Mouse (Mus musculus): ENCODE measurements around the gene Atxn2. TPM values are rescaled to one million over a fixed set of nuclear protein-coding genes. Genes with fewer than 3 reads are reported as not detected.

Atxn2 gene
- total RNA-seq, 4 experiments from 2014 or later = 143 to 153 (median 147) TPM

DNA sequence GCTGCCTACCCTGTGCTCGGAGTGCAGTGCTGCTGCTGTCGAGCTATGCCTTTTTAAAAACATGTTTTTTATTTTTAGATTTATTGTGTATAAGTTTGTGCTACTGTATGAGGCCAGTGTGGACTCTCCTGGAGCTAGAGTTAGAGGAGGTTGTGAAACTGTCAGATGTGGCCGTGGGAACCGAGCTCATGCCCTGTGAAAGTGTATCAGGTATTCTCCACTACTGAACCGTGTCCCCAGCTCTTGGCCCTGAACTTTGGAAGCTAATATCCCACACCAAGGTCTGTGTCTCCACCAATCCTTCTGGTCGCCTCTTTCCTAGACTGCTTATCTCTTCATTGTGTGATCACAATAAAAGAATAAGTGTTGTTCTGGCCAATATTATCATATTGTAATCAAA lies 51.8 kb downstream of the Atxn2 start:
- no peak for DNase-seq (ENCODE audit: low spot score)

DNA sequence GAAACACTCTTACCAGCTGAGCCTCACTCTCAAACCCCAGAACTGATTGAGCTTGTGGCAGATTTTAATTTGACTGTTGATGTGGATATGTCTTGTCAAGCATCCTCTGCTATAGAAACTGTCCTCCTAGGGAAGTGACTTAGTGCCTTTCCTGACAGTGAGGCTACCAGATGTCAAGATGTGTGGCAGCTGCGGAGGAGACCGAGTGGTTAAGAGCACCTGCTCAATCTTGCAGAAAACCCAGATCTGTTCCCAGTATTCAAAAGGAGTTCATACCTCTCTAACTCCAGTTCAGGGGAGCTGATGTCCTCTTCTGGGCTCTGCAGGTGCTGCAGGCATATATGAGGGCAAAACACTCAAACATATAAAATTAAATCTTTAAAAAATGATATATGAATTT lies 53.9 kb downstream of the Atxn2 start:
- no peak for DNase-seq (ENCODE audit: low spot score)

DNA sequence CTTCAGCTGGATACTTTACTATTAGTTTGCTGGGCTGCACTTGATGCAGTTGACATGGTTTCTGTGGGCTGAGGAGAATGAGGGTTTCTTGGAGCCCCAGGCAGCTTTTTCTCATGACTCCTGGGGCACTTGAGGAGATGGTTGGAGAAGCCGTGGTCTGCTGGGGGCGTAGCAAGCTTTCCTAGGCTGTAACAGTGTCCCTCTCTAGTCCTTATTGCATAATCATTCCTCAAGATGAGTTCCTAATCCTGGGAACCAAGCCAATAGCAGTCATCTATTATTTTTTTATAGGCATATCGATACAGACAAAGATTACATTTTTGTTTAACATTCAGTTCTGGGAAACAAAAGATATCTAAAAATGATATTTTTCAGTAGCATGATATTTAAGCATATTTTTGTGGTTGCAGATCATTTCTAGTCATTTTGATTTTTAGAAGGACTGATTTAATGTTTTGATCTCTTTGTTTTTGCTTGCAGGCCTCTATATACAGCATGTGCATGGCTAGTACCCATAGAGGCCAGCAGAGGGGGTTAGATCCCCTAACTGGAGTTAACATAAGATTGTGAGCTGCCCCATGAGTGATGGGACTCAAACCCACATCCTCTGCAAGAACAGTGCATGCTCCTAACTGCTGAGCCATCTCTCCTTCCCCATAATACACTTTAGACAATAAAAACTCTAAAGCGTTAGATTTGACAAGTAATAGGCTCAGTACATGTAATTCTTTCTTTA lies 55.1 kb downstream of the Atxn2 start:
- no peak for DNase-seq (ENCODE audit: low spot score)

DNA sequence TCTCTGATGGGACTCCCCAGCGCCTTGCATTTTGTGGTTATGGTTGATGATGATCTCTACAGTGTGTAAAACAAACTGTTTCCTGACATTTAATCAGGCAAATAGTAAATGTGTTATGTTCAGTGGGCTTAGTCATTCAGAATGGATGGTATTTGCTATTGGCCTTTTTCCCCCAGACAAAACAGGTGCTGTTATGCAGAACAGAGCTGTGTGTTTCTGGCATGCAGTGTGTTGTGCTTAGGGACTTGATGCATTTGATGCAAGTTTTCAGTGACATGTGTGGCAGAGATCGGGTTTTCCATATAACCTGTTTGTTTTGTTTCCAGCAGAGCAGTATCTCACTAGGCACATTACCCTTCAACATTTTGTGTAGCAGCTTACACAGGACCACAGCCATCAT lies 56.4 kb downstream of the Atxn2 start:
- no peak for DNase-seq (ENCODE audit: low spot score)

DNA sequence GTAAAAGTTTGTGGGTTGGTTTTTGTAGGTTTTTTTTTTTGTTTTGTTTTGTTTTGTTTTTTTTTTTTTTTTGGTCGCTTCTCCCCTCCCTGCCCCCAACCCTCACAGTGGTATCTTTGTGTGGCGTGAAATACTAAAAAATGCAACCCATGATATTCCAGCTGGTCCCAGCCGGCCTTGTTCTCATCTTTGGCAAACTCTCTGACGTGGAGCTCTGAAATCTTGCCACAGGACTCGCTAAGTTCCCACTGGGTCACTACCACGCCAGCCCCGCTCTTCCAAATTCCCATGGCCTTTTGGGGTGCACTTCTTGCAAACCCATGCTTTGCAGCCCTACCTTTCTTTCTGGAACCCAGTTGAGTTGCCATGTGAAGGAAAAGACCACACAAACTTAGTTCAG lies 58.7 kb downstream of the Atxn2 start:
- peak; percentile 36 for DNase-seq (ENCODE audit: low spot score)

DNA sequence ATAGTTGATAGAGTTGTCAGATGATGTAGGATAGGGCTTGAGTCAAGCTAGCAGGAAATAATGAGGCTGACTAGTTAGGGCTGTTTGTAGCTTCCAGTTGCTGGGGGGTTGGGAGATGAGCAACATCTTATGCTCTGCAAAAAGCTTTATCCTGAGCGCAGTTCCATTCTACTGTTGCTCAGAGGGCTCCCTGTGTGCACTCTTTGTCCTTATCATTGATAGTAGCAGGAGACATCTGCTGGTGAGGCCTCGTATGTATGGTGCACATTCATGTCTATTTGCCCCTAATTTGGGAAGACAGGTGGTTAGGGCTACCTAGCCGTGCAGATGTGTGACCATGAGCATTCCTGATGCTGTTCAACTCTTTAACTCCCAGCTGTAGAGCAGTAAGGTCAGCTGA lies 60.5 kb downstream of the Atxn2 start:
- no peak for DNase-seq (ENCODE audit: low spot score)

DNA sequence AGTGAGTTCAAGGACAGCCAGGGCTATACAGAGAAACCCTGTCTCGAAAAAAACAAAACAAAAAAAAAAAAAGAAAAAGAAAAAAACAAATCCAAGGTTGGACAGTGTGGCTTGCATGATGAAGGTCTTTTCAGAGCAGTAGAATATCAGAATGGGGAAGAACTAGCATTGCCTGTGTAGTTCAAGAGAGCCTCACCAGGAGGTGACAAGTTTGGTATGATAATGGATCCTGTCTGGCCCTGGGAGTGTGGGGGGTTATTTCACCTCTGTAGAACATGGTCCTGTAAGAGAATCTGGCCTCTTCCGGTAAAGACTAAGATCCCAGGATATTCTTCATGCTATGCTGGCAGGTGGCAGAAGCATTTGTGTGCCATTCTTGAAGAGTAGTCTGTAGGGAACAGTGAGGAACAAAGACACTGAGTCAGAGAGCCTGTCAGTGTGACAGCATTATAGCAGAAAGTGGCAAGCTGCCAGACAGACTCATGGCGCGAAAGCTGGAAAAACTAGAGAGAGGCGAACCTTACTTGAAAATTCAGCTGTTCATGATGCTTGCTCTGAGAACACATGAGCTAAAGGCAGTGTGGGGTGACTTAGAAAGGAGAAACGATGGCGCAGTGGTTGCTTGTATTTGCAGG lies 67.5 kb downstream of the Atxn2 start:
- DNase-seq (ENCODE audit: low spot score) = no peak

DNA sequence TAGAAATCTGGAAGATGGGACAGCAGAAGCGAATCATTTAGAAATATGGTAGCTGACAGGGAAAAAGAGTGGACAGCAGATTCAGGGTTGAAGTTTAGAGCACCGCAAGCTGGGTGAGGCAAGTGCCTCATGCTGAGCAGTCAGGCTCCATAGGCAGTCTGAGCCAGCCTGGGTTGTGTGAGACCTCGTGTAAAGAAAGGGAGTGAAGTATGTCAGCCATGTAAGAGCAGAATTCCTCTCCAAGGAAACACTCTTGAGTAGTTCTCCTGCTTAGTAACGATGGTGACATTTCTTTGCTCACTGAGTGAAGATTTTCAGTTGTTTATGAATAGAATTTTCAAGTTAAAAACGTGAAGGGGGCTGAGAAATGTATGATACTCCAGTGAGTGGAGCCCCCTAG lies 69.0 kb downstream of the Atxn2 start:
- no peak for DNase-seq (ENCODE audit: low spot score)

DNA sequence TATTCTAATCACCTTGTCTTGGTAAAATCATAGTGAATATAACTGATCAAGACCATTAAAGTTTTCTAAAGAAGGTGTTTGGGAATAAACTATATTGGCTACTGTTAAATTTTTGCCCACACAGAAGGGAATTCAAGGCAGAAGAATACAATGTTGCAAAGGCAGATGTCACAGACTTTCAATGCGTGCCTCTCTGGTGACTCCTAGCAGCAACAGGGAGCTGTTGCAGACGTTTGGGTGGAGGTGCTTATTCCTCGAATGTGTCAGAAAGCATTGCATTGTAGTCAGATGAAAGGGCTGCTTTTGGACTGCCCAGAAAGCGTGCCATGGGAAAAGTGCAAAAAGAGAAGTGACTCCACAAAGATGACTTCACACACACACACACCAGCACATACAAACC lies 71.3 kb downstream of the Atxn2 start:
- no peak for DNase-seq (ENCODE audit: low spot score)

DNA sequence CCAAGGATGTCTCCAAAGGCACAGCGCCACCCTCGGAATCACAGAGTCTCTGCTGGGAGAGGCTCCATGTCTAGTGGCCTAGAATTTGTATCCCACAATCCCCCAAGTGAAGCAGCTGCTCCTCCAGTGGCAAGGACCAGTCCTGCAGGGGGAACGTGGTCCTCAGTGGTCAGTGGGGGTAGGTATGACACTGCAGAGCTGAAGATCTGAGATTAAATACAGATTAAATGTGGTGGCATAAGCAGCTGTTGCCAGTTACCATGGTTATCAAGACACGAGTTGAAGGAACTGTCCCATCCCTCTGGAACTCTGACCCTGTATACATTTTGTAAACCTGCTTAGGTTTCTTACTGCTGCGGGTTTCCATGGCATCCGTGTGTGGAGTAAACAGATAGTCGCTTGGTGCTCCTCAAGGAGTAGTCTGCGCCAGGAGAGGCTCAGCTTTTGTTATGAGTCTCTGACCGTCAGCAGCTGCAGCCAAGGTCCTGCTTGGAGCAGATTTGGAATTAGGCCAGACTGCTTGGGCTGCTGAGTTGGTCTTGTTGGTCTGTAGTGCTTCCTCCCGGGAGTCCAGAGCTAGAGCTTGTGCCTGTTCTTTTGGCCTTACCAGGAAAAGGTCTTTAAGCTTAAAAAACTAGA lies 72.8 kb downstream of the Atxn2 start:
- DNase-seq (ENCODE audit: low spot score) = peak; percentile 44

DNA sequence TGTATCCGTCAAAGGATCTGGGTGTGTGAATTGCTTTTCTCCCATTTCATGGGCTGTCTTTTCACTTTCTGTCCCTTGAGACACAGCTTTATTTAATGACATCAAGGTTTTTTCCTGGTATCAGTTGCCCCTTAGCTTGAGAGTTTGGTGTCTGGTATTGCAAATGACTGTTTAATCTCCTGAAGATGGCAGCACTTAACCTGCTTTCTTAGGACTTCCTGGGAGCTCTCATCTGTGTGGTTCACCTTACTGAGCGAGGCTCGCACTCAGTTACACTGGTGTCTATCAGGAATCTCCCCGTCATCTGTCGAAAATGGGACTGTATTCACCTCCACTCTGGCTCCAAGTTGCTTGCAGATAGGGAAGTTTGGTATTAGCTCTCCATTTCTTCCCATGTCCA lies 79.9 kb downstream of the Atxn2 start:
- no peak for DNase-seq (ENCODE audit: low spot score)

DNA sequence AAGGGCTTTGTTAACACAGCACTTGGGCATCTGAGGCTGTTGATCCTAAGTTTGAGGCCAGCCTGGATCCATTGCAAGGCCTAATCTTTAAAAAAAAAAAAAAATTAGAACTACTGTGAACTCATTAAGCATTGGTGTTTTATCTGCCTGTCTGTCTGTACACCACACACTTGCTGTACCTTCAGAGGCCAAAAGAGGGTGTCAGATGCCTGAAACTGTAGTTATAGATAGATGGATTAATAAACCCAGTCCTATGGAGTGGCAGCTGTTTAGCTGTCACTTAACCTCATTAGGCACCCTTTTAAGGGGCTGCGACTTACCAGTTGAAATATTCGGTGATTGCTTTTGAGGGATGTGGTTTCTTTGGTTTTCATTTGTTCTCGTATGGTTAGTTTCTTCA lies 84.7 kb downstream of the Atxn2 start:
- no peak for DNase-seq (ENCODE audit: low spot score)

DNA sequence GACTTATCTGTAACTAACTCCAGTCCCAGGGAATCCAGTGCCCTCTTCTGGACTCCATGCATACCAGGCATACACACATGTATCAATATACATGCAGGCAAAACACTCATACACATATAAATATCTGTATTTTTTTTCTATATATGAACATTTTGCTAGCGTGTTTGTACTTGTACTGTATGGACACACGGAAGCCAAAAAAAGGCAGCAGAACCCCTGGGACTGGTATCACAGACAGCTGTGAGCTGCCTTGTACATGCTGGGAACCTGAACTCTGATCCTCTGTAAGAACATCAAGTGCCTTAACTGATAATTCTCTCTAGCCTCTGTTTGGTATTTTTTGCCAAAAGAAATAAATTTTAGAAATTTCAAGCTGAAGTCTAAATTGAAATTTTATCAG lies 87.3 kb downstream of the Atxn2 start:
- no peak for DNase-seq (ENCODE audit: low spot score)

DNA sequence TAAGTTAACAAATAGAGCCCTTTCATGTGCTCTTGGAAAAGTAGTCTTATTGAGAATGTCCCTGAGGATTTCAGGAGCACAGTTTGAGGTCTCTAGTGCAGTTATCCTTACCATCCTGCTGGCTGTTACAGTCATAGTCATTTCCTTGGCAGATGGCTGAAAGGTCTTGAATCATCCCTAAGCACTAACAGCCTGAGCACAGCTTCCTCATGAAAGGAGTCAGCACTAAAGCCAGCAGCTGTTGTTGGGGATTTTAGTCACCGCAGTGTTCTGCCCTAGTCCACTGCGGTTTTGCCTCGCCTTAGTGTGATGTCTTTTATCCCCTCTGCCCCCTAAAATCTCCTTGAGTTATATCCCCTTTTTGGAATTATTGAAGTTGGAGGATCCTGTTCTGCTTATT lies 96.0 kb downstream of the Atxn2 start:
- no peak for DNase-seq (ENCODE audit: low spot score)

DNA sequence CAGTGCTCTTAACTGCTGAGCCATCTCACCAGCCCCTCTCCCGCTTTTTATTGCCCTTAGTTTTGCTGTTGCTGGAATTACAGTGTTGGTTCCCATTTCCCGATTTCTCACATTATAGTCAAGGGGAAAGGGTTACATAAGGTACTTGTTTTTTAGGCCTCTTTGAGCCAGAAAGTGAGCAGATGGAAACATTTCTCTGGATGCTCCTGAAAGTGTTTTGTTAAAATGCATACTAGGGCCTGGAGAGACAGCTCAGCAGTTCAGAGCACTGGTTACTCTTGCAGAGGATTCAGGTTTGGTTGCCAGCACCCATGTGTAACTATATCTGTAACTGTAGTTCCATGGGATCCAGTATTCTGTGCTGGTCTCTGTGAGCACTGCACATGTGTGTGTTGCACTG lies 97.1 kb downstream of the Atxn2 start:
- DNase-seq (ENCODE audit: low spot score) = no peak

DNA sequence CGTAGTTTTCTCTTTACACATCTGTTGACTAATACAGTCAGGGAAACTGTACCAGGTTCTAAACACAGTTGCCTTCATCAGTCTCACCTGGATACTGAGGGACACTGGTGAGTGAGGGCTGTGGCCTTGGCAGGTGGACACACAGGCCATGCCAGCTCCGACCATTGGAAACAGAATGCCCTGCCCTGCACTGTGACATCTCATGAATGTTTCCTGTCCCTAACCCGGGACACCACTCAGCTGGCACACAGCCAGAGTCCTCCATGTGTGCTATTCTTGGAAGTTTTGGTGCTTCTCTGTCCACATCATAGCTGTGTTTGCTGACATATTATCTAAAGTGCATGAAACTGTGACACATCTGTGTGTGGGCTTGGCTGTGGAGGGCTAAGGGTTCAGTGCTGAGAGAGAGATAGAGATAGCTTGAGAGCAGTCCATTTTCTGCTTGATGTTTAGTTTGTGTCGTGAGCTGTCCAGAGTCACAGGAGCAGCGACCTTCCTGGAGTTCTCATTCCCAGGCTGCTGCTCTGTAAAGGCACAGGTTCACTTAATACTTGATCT lies 98.6 kb downstream of the Atxn2 start:
- no peak for DNase-seq (ENCODE audit: low spot score)

DNA sequence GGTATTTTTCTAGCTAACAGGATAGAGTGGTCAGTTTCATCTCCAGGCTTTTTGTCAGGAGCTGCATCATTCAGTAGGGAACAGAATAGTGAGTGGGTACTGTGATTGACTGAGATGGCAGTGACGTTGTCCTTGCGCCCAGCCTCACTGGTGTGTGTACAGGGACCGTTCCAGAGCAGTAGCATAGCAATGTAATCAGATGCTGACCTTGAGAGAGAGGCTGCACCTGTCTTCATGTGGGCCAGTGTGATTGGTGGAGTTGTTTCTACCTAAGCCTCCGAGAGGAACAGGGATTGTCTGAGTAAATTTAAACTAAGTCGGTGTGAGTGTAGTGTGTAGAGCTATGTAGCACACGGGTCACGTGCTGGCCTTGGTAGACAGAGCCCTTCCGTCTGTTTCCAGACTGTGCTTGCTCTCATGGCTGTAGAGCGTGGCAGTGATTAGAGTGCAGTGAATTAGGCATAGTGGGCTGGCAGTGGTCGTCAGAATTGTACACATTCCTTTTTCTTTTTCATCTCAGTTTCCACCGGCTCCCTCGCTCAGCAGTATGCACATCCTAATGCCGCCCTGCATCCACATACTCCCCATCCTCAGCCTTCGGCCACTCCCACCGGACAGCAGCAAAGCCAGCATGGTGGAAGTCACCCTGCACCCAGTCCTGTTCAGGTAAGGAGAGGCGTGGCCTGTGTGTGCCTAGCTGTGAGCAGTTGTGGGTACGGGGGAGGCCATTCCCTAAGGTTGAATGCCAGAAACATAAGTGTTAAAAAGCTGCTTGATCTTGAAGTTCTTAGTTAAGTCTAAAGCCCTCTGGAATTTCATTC lies 99.4 kb downstream of the Atxn2 start:
- no peak for DNase-seq (ENCODE audit: low spot score)

DNA sequence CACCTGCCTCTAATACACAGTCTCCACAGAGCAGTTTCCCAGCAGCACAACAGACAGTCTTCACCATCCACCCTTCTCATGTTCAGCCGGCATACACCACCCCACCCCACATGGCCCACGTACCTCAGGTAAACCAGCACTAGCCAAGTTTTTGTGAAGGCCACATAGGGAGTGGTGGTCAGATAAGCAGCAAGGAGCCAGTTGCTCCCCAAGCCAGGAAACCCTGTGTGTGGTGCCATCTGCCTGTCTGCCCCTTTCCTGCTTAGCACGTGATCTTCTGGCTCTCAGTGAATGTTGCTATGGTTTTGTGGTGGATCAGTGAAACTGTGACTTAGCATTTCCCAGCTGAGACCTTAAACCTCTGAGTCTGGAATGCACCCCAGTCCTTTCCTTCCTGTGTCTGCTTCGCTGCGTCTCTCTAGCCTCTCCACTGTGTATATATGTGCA lies 100.4 kb downstream of the Atxn2 start:
- no peak for DNase-seq (ENCODE audit: low spot score)

DNA sequence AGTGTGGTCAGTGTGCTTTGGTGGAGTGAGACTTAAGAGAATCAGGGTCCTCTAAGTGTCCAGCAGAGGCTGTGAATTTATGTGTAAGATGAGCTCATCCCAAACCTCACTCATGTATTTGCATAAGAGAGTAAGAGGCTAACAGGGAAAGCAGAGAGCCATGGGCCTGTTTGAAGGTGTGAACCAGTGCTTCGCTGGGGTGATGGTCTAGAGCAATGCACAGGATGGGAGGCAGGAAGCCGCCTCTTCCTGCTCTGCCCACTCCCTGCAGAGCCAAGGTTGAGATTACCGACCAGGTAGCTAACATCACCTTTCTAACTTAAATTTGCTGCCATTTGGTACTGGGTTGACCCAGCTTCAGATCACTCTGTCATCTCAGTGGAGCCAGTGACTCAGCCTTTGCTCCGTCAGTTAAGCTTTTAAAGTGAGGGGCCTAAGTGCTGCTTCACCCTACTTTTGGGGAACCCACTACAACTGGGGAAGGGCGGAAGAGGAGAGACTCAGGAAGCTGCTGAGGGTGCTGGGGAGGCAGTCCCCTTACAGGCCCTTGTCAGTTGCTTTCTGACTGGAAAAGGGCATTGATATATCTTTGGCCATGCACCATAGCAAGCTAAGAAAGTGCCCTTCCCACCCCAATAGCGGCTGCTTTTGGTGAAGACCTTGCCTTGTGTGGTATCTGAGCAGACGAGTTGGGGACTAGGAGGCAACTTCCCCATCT lies 101.5 kb downstream of the Atxn2 start:
- DNase-seq (ENCODE audit: low spot score) = no peak

DNA sequence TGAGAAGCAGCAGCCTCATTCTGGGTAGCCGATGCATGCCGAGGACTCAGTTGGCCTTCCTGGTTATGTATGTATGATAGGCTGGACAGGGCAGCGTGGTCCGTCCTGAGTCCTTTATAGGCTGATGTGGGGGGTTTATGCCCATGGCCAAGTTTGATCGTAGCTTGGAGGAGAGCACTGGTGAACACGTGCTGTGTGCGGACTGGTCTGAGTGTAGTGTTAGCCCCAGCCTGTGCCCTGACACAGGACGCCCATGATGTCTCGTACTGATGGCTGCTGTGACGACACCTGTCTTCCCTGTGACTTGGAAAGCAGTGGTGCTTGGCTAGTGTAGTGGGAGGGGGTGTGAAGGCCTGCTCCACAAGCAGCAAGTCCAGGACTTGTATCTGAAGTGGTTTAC lies 102.6 kb downstream of the Atxn2 start:
- no peak for DNase-seq (ENCODE audit: low spot score)

DNA sequence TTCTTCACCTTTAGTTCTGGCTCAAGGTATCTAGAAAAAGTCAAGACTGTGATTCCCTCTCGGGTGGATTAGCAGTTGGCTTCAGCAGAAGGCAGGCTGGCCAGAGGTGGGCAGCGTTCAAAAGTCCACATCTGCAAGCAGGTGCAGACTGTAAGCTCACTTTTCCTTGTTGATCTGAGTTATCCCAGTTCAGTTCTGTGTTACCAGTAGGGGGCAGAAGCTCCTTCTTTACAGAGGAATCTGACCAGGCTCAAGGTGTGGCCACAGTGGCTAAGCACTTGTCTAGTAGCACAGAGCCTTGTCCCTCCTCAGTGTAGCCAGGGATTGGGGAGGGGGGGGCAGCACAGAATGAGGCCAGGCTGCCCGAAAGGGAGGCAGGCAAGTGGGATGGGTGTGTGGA lies 103.9 kb downstream of the Atxn2 start:
- peak; percentile 80 for DNase-seq (ENCODE audit: low spot score)

Data from heart, adult 8-10 months (tissue).